Mouse (Mus musculus) layer of hippocampus, postnatal 36 days (tissue): Measurements from ENCODE around the gene Hist1h3c. TPM values are rescaled to one million over a fixed set of nuclear protein-coding genes. Genes with fewer than 3 reads are reported as not detected.
"Not testable (repeated sequence)": the region's sequence is repeated elsewhere in the genome, so short reads cannot be mapped to it uniquely, and the experiment has no call there.

Experiments used
- DNase-seq, 2 experiments: peaks; one replicate each; pipeline ENCODE4 v3.0.0; 2022
- total RNA-seq, 2 experiments: library from RNA; stranded (reverse); gene quantifications; 2 replicates each; pipeline ENCODE4 v1.2.3; 2021

The Hist1h3c gene
- 1 to 10 TPM; 2.5 to 5.2 TPM for total RNA-seq

GRCm38 (mm10) chr13:23745381-23746161 is at the start of gene Hist1h3c:
Gene Hist1h3c (minus strand): TSS chr13:23745602.
- peak; percentile 60 to 74 for DNase-seq

- peak in 1 of 2 experiments; percentile 37 for DNase-seq
Observed at GRCm38 (mm10) chr13:23792520-23792919, 47.1 kb upstream of the Hist1h3c start.

GRCm38 (mm10) chr13:23779025-23779424 is 33.6 kb upstream of the Hist1h3c start:
- DNase-seq: no peak

GRCm38 (mm10) chr13:23778339-23778738 is 32.9 kb upstream of the Hist1h3c start:
- no peak for DNase-seq

- peak; percentile 18 for DNase-seq
Observed at GRCm38 (mm10) chr13:23772561-23773313, 27.3 kb upstream of the Hist1h3c start.

GRCm38 (mm10) chr13:23769613-23770012 is 24.2 kb upstream of the Hist1h3c start, which contains the start of gene Trim38:
Gene Trim38 (plus strand): TSS chr13:23769913.
- not testable (repeated sequence) for DNase-seq

GRCm38 (mm10) chr13:23768834-23769397 is 23.5 kb upstream of the Hist1h3c start:
- DNase-seq: no peak

- DNase-seq: no peak
Observed at GRCm38 (mm10) chr13:23766772-23767171, 21.4 kb upstream of the Hist1h3c start.

GRCm38 (mm10) chr13:23765172-23765513 is 19.7 kb upstream of the Hist1h3c start:
- no peak for DNase-seq

- no peak for DNase-seq
Observed at GRCm38 (mm10) chr13:23764324-23765171, 19.1 kb upstream of the Hist1h3c start.

- peak; percentile 66 to 77 for DNase-seq
Observed at GRCm38 (mm10) chr13:23763586-23764323, 18.4 kb upstream of the Hist1h3c start, which contains the start of gene Hist1h1a. Gene Hist1h1a (plus strand): TSS chr13:23763666.

- no peak for DNase-seq
Observed at GRCm38 (mm10) chr13:23763242-23763585, 17.8 kb upstream of the Hist1h3c start.

- peak; percentile 53 to 58 for DNase-seq
Observed at GRCm38 (mm10) chr13:23761871-23762821, 16.7 kb upstream of the Hist1h3c start, which contains the start of gene Hist1h3a. Gene Hist1h3a (minus strand): TSS chr13:23762386.

GRCm38 (mm10) chr13:23760972-23761864 is 15.8 kb upstream of the Hist1h3c start, which contains the start of gene Hist1h4a:
Gene Hist1h4a (minus strand): TSS chr13:23761230.
- peak; percentile 98 for DNase-seq

GRCm38 (mm10) chr13:23760240-23760971 is 15.0 kb upstream of the Hist1h3c start:
- DNase-seq: no peak

GRCm38 (mm10) chr13:23759916-23760239 is 14.5 kb upstream of the Hist1h3c start:
- no peak for DNase-seq

GRCm38 (mm10) chr13:23759251-23759771 is 13.9 kb upstream of the Hist1h3c start:
- no peak for DNase-seq

GRCm38 (mm10) chr13:23757921-23758320 is 12.5 kb upstream of the Hist1h3c start:
- no peak for DNase-seq
